9 mouse cellular contexts compared by ENCODE assay signal in genomic region chr5:123094238-123094991, GRCm38 (mm10). TPM values are rescaled to one million over a fixed set of nuclear protein-coding genes. Genes with fewer than 3 reads are reported as not detected.
DNase-seq lines count a peak whose midpoint lies in the region; ATAC-seq lines count a peak whose summit lies in the region.
"Had no signal": no experiment of that assay in that cellular context is flagged by ENCODE, and none has a peak within 500 bp of the region (broad histone marks: within the 10 kb centered on the region; RNA-seq: fewer than 3 reads in every experiment).

No protein-coding gene starts in this region.

- H3K27me3 ChIP-seq in heart, embryonic 12.5 days (replicated peaks): no peaks in the 10 kb centered on the region
- H3K27me3 ChIP-seq in hindbrain, embryonic 16.5 days (replicated peaks; ENCODE audit: control insufficient read depth, insufficient read depth, low read length): no peaks in the 10 kb centered on the region
- no peaks in the 10 kb centered on the region for H3K27me3 ChIP-seq in liver, embryonic 15.5 days

- H3K36me3 ChIP-seq in heart, embryonic 12.5 days: peaks cover 14% of the 10 kb centered on the region; the same call in 1 of the 2 replicates
- H3K36me3 ChIP-seq in hindbrain, embryonic 16.5 days (ENCODE audit: control insufficient read depth, insufficient read depth, low read length): peaks cover 3% of the 10 kb centered on the region; the same call in 1 of the 2 replicates
- peaks cover 39% of the 10 kb centered on the region for H3K36me3 ChIP-seq in liver, embryonic 15.5 days (replicated peaks)

- no peak overlapping the region for H3K9ac ChIP-seq in heart, embryonic 12.5 days
- H3K9ac ChIP-seq in hindbrain, embryonic 16.5 days (ENCODE audit: low read depth, low read length): no peak overlapping the region
- peak overlapping the region; percentile 63 for H3K9ac ChIP-seq in liver, embryonic 15.5 days

- no peak overlapping the region for H3K4me2 ChIP-seq in heart, embryonic 12.5 days
- peak overlapping the region; percentile 2; the same call in 1 of the 2 replicates for H3K4me2 ChIP-seq in hindbrain, embryonic 16.5 days (ENCODE audit: low read length)
- H3K4me2 ChIP-seq in liver, embryonic 15.5 days: peak overlapping the region; percentile 73

- H3K9me3 ChIP-seq in heart, embryonic 12.5 days (replicated peaks): no peaks in the 10 kb centered on the region
- H3K9me3 ChIP-seq in hindbrain, embryonic 16.5 days (ENCODE audit: control insufficient read depth, low read length): no peaks in the 10 kb centered on the region
- H3K9me3 ChIP-seq in liver, embryonic 15.5 days (replicated peaks): no peaks in the 10 kb centered on the region

- H3K27ac ChIP-seq in heart, embryonic 12.5 days (ENCODE audit: poor library complexity, severe bottlenecking): no peak overlapping the region
- no peak overlapping the region for H3K27ac ChIP-seq in hindbrain, embryonic 16.5 days (ENCODE audit: low read depth, low read length)
- peak overlapping the region; percentile 99 for H3K27ac ChIP-seq in liver, embryonic 15.5 days (replicated peaks)

- no peak overlapping the region for H3K4me3 ChIP-seq in heart, embryonic 12.5 days
- H3K4me3 ChIP-seq in hindbrain, embryonic 16.5 days (ENCODE audit: low read length): no peak overlapping the region
- peak overlapping the region; percentile 34 for H3K4me3 ChIP-seq in liver, embryonic 15.5 days (replicated peaks)

- peaks cover 14% of the 10 kb centered on the region for H3K4me1 ChIP-seq in heart, embryonic 12.5 days (replicated peaks)
- H3K4me1 ChIP-seq in hindbrain, embryonic 16.5 days (ENCODE audit: control insufficient read depth, insufficient read depth, low read depth, low read length): no peaks in the 10 kb centered on the region
- peaks cover 81% of the 10 kb centered on the region for H3K4me1 ChIP-seq in liver, embryonic 15.5 days (replicated peaks)

- 79% methylated on average over 25 of the region's 25 CpGs for WGBS in heart, embryonic 12.5 days
- 69% methylated on average over 25 of the region's 25 CpGs for WGBS in hindbrain, embryonic 16.5 days
- 26% methylated on average over 25 of the region's 25 CpGs for WGBS in liver, embryonic 15.5 days (ENCODE audit: insufficient replicate concordance)

- no peak for DNase-seq in heart, postnatal 4 days
- DNase-seq in Muller cell, postnatal 12 days (ENCODE audit: inconsistent ontology term): peak; percentile 51
- DNase-seq in urinary bladder, postnatal 25 days (ENCODE audit: low spot score): no peak
- no peak for DNase-seq in thymus, postnatal 10 days (ENCODE audit: low spot score in 2 of 2)
- no peak for DNase-seq in embryo, embryonic 9.5 days (ENCODE audit: extremely low spot score)

- ATAC-seq in heart, embryonic 12.5 days (ENCODE audit: insufficient number of reproducible peaks, low FRiP score): peak; percentile 66
- no peak for ATAC-seq in hindbrain, embryonic 16.5 days
- ATAC-seq in liver, embryonic 15.5 days (ENCODE audit: insufficient read depth): peak; percentile 89

RNA-seq across cellular contexts. Expression of gene Tmem120b, which starts 26.2 kb away (rescaled TPM):
- 12.9 and 13.0 TPM in 2 replicates for polyA plus RNA-seq in heart, embryonic 12.5 days (2016; fragmentation: Nextera tagmentation; extraction: Ambion mirVana)
- total RNA-seq in heart, postnatal 4 days (2021): 10 to 100 TPM; 12.1 to 12.7 TPM
- 17.3 and 19.8 TPM in 2 replicates for polyA plus RNA-seq in hindbrain, embryonic 16.5 days (2015; fragmentation: Nextera tagmentation; extraction: Ambion mirVana)
- polyA plus RNA-seq in liver, embryonic 15.5 days (2015; fragmentation: Nextera tagmentation; extraction: Ambion mirVana): 25.8 and 27.0 TPM in 2 replicates

RNA-seq across cellular contexts. Expression of gene Rhof, which starts 38.1 kb away (rescaled TPM):
- polyA plus RNA-seq in heart, embryonic 12.5 days (2016; fragmentation: Nextera tagmentation; extraction: Ambion mirVana): 1.0 and 1.3 TPM in 2 replicates
- total RNA-seq in heart, postnatal 4 days (2021): under 1 TPM; 0.36 to 0.71 TPM
- 26.6 and 29.7 TPM in 2 replicates for polyA plus RNA-seq in hindbrain, embryonic 16.5 days (2015; fragmentation: Nextera tagmentation; extraction: Ambion mirVana)
- polyA plus RNA-seq in liver, embryonic 15.5 days (2015; fragmentation: Nextera tagmentation; extraction: Ambion mirVana): 1.7 and 2.1 TPM in 2 replicates

RNA-seq across cellular contexts. Expression of gene Setd1b, which starts 47.6 kb away (rescaled TPM):
- 7.4 and 8.1 TPM in 2 replicates for polyA plus RNA-seq in heart, embryonic 12.5 days (2016; fragmentation: Nextera tagmentation; extraction: Ambion mirVana)
- total RNA-seq in heart, postnatal 4 days (2021): 10 to 100 TPM; 22.2 to 23.0 TPM
- polyA plus RNA-seq in hindbrain, embryonic 16.5 days (2015; fragmentation: Nextera tagmentation; extraction: Ambion mirVana): 9.5 and 9.8 TPM in 2 replicates
- 3.9 and 4.2 TPM in 2 replicates for polyA plus RNA-seq in liver, embryonic 15.5 days (2015; fragmentation: Nextera tagmentation; extraction: Ambion mirVana)

RNA-seq across cellular contexts. Expression of gene Morn3, which starts 47.6 kb away (rescaled TPM):
- polyA plus RNA-seq in heart, embryonic 12.5 days (2016; fragmentation: Nextera tagmentation; extraction: Ambion mirVana): not detected in 2 replicates
- not detected for total RNA-seq in heart, postnatal 4 days (2021)
- polyA plus RNA-seq in hindbrain, embryonic 16.5 days (2015; fragmentation: Nextera tagmentation; extraction: Ambion mirVana): 0.47 and 0.81 TPM in 2 replicates
- not detected in 2 replicates for polyA plus RNA-seq in liver, embryonic 15.5 days (2015; fragmentation: Nextera tagmentation; extraction: Ambion mirVana)
- total RNA-seq: heart, postnatal 25 days had no signal
